Mouse (Mus musculus): ENCODE results near the gene Slc25a23. TPM values are rescaled to one million over a fixed set of nuclear protein-coding genes. Genes with fewer than 3 reads are reported as not detected.

The Slc25a23 gene
- total RNA-seq (2023; ENCODE audit: inconsistent age): 15.2 to 25.1 TPM (median 18.8 TPM) in 4 replicates

DNA sequence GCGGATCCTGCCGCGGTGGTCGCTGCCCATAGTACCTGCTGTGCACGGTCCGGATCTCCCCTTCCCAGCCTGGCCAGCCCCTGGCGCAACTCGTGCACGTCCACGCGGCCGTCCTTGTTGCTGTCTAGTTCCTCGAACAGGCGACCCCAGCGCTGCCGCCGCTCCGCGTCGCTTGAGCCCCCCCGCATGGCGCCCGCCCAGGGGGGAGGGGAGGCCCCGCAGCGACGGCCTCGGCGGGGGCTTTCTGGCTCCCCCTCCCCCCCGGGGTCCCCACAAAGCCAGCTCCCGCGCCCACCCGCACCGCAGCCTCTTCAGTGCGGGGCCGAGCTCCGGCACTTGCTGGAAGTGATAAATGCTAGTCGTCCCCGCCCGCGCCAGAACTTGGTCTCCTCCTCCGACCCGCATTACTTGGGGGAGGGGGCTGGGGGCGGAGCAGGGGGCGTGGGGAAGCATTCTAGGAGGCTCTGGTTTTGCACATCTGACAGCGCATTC lies at the start of gene Slc25a23:
Gene Slc25a23, minus strand, starts transcription at position 378 of the 492 bp plus-strand sequence.

GRCm38 (mm10) chr17:57105181-57106034 lies 45.7 kb upstream of the Slc25a23 start, which contains the start of gene Tnfsf9:
Tnfsf9 (plus strand) TSS chr17:57105325.

GRCm38 (mm10) chr17:57087049-57087832 lies 27.6 kb upstream of the Slc25a23 start, which contains the start of gene Tubb4a:
Tubb4a (minus strand) TSS chr17:57087782.

DNA sequence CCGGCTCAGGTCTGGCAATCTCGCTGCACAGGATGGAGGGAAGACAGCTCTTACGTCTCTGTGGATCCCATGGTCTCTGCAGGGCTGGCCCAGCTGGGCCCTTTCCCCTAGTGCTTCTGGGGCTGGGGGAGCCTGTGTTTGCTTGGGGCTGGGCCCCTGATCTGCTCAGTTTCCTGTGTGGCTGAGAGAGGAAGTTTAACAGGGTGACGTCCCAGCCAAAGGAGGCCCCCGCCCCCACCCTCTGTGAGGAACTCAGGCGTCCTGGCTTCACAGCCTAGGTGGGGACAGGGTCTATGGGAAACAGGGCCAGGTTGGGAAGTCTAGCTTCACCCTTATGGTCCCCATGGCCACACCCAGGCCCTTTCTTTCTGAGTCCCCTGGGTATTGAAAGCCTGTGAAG lies 18.7 kb upstream of the Slc25a23 start, which contains the start of gene Dennd1c:
Gene Dennd1c, minus strand, starts transcription at position 179 of the 400 bp plus-strand sequence.

DNA sequence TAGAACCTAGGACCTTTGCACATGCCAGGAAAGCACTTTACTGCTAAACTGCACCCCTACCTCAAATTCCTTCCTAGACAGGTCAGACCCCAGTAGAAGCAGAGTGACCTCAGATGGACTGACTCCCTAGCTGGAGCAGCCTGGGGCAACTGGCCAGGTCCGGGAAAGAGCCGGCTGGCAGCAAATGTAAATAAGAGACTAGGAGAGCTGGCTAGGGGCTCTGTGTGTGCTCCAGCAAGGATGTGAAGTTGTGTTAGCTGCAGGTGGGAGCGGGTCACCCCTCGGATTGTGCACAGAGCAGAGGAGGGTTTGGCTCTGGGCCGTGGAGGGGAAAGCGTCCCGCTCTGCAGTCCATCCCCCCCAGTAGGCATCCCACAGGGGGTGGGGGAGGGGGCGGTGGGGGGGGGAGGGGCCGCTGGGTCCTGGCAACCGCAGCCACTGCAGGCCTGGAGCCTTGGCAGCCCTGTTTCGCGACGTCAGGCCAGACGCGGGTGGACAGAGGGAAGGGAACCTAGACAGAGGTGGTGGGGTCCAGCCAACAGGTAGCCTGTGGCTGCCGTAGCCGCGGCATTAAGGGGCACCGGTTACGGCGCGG lies 675 bp downstream of the Slc25a23 start, which contains the start of gene Crb3:
Gene Crb3, plus strand, starts transcription at position 215 of the 595 bp plus-strand sequence.

DNA sequence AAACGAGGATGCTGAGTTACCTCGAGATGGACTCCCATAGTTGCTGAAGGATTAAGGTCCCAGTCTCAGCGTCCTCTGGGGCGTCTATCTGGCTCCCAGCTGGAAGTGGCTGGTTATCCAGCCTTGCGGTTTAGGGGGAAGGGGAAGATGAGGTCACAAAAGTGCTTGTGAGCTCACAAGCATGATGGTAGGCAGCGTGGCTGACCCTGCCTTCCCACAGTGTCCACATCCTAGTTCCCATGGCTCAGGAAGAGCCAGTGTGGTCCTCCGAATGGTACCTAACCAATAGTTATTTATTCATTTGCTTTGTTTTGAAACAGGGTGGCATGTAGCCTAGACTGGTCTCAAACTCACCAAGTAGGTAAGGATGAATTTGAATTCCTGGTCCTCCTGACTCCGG lies 18.1 kb downstream of the Slc25a23 start, which contains the start of gene Slc25a41:
Gene Slc25a41, minus strand, starts transcription at position 101 of the 400 bp plus-strand sequence.

GRCm38 (mm10) chr17:57030931-57031660 lies 28.6 kb downstream of the Slc25a23 start, which contains the start of gene Khsrp:
Khsrp (minus strand) TSS chr17:57031522.

GRCm38 (mm10) chr17:57011236-57012141 lies 48.2 kb downstream of the Slc25a23 start, which contains the start of the genes Gtf2f1 and Gm17949:
Gtf2f1 (minus strand) TSS chr17:57011288.
Gm17949 (plus strand) TSS chr17:57011469.

GRCm38 (mm10) chr17:56999968-57000609 lies 59.6 kb downstream of the Slc25a23 start, which contains the start of gene Pspn:
Pspn (minus strand) TSS chr17:57000018.

DNA sequence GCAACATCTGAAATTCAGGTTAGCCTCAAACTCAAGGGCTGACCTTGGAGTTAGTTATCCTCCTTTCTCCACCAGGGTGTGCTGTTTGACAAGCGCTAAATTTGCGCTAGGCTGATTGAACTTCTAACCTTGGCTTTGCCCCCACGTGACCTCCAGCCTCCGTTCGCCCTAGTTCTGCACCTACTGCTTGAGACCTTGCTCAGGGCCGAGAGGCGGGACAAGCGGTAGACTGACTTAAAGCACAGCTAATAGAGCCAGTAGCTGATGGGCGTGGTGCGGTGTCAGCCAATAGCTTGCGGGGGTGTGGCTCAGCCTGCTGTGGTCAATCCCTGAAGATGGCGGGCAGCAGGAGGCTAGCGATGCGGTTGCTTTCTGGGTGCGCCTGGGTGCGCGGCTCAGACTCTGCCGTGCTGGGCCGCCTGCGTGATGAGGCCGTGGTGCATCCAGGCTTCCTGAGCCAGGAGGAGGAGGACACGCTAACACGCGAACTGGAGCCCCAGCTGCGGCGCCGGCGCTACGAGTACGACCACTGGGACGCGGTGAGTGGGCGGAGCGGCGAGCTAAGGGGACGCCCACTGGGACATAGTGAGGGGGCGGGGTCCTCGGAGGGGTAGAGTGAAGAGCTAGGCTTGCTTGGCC lies 62.5 kb downstream of the Slc25a23 start, which contains the start of gene Alkbh7:
Gene Alkbh7, plus strand, starts transcription at position 311 of the 639 bp plus-strand sequence.

Other genes starting within 250 kb of the Slc25a23 start
- 11.4 to 13.3 TPM (median 11.9 TPM) in 4 replicates for gene Rfx2, start 228.8 kb downstream of the Slc25a23 start, total RNA-seq (2023; ENCODE audit: inconsistent age)
- not detected in 4 replicates for gene Acsbg2, start 185.4 kb downstream of the Slc25a23 start, total RNA-seq (2023; ENCODE audit: inconsistent age)
- not detected in 4 replicates for gene 1700061G19Rik, start 184.4 kb downstream of the Slc25a23 start, total RNA-seq (2023; ENCODE audit: inconsistent age)
- 35.8 to 37.4 TPM (median 36.8 TPM) in 4 replicates for gene Mllt1, start 124.4 kb downstream of the Slc25a23 start, total RNA-seq (2023; ENCODE audit: inconsistent age)
- not detected in 4 replicates for gene Acer1, start 77.7 kb downstream of the Slc25a23 start, total RNA-seq (2023; ENCODE audit: inconsistent age)
- 28.2 to 36.9 TPM (median 32.1 TPM) in 4 replicates for gene Clpp, start 69.6 kb downstream of the Slc25a23 start, total RNA-seq (2023; ENCODE audit: inconsistent age)
- gene Alkbh7, start 62.5 kb downstream of the Slc25a23 start, total RNA-seq (2023; ENCODE audit: inconsistent age): 11.9 to 19.9 TPM (median 17.6 TPM) in 4 replicates
- gene Pspn, start 59.8 kb downstream of the Slc25a23 start, total RNA-seq (2023; ENCODE audit: inconsistent age): 1.7 to 2.1 TPM in 2 of 4 replicates, not detected in the others
- gene Gtf2f1, start 48.6 kb downstream of the Slc25a23 start, total RNA-seq (2023; ENCODE audit: inconsistent age): 62.0 to 67.8 TPM (median 67.0 TPM) in 4 replicates
- gene Gm17949, start 48.4 kb downstream of the Slc25a23 start, total RNA-seq (2023; ENCODE audit: inconsistent age): 0.48 TPM in 1 of 4 replicates, not detected in the others
- gene Khsrp, start 28.3 kb downstream of the Slc25a23 start, total RNA-seq (2023; ENCODE audit: inconsistent age): 135 to 137 TPM (median 137 TPM) in 4 replicates
- gene Slc25a41, start 18.2 kb downstream of the Slc25a23 start, total RNA-seq (2023; ENCODE audit: inconsistent age): not detected in 4 replicates
- gene Crb3, start 758 bp downstream of the Slc25a23 start, total RNA-seq (2023; ENCODE audit: inconsistent age): 12.1 to 17.9 TPM (median 15.4 TPM) in 4 replicates
- 148 to 162 TPM (median 151 TPM) in 4 replicates for gene Dennd1c, start 18.7 kb upstream of the Slc25a23 start, total RNA-seq (2023; ENCODE audit: inconsistent age)
- gene Tubb4a, start 27.9 kb upstream of the Slc25a23 start, total RNA-seq (2023; ENCODE audit: inconsistent age): 0.22 to 0.36 TPM (median 0.24 TPM) in 3 of 4 replicates, not detected in the other
- gene Tnfsf9, start 45.5 kb upstream of the Slc25a23 start, total RNA-seq (2023; ENCODE audit: inconsistent age): 0.93 to 1.2 TPM in 2 of 4 replicates, not detected in the others
- gene Cd70, start 89.9 kb upstream of the Slc25a23 start, total RNA-seq (2023; ENCODE audit: inconsistent age): not detected in 4 replicates
- 0.36 TPM in 1 of 4 replicates, not detected in the others for gene Tnfsf14, start 134.3 kb upstream of the Slc25a23 start, total RNA-seq (2023; ENCODE audit: inconsistent age)
- gene C3, start 168.3 kb upstream of the Slc25a23 start, total RNA-seq (2023; ENCODE audit: inconsistent age): 1.1 to 5.8 TPM (median 4.2 TPM) in 4 replicates
- gene Gpr108, start 188.6 kb upstream of the Slc25a23 start, total RNA-seq (2023; ENCODE audit: inconsistent age): 54.2 to 60.2 TPM (median 57.3 TPM) in 4 replicates
- 8.7 to 10.7 TPM (median 9.5 TPM) in 4 replicates for gene Trip10, start 189.6 kb upstream of the Slc25a23 start, total RNA-seq (2023; ENCODE audit: inconsistent age)
- gene Vav1, start 219.2 kb upstream of the Slc25a23 start, total RNA-seq (2023; ENCODE audit: inconsistent age): 193 to 203 TPM (median 194 TPM) in 4 replicates